Mouse (Mus musculus) lung, postnatal 0 days (tissue): ENCODE data around the gene Gm17018. TPM values are rescaled to one million over a fixed set of nuclear protein-coding genes. Genes with fewer than 3 reads are reported as not detected.

Experiments
- ATAC-seq: fragments of 200-750 bp; cut with Nextera tagmentation; 2 replicates; pipeline ENCODE4 v1.8.0; 2017; ENCODE audit warnings: moderate library complexity
- DNase-seq: peaks from one replicate; pipeline ENCODE4 v3.0.0-alpha.2; 2016; ENCODE audit warnings: low spot score
- H3K27ac ChIP-seq: fragments of 300-500 bp; sonication (generic); 2 replicates; pipeline ENCODE4 v1.5.1; 2014; ENCODE audit warnings: antibody characterized with exemption, mild to moderate bottlenecking, low read length, mixed read lengths
- H3K27me3 ChIP-seq: fragments of 300-500 bp; sonication (generic); replicated peaks from 2 replicates; pipeline ENCODE4 v1.6.1; 2014; ENCODE audit warnings: low read length, mixed read lengths; ENCODE audit not compliant: insufficient read depth
- H3K36me3 ChIP-seq: fragments of 300-500 bp; sonication (generic); 2 replicates; pipeline ENCODE4 v1.6.1; 2014; ENCODE audit warnings: low read length, mixed read lengths; ENCODE audit not compliant: insufficient read depth
- H3K4me1 ChIP-seq: fragments of 300-500 bp; sonication (generic); 2 replicates; pipeline ENCODE4 v1.6.1; 2014; ENCODE audit warnings: antibody characterized with exemption, low read depth, low read length, mixed read lengths; ENCODE audit not compliant: insufficient read depth
- H3K4me2 ChIP-seq: fragments of 300-500 bp; sonication (generic); replicated peaks from 2 replicates; pipeline ENCODE4 v1.6.1; 2014; ENCODE audit warnings: low read depth, mild to moderate bottlenecking, low read length, moderate library complexity, mixed read lengths
- H3K4me3 ChIP-seq: fragments of 300-500 bp; sonication (generic); 2 replicates; pipeline ENCODE4 v1.5.1; 2014; ENCODE audit warnings: low read depth, low read length
- H3K9ac ChIP-seq: fragments of 300-500 bp; sonication (generic); replicated peaks from 2 replicates; pipeline ENCODE4 v1.6.1; 2014; ENCODE audit warnings: low read depth, mild to moderate bottlenecking
- H3K9me3 ChIP-seq: fragments of 300-500 bp; sonication (generic); 2 replicates; pipeline ENCODE4 v1.6.1; 2016; ENCODE audit warnings: low read length, mixed read lengths
- CTCF ChIP-seq: IDR thresholded peaks from 2 replicates; pipeline ENCODE4 v1.5.1; 2016; ENCODE audit warnings: antibody characterized with exemption, mild to moderate bottlenecking
- EP300 ChIP-seq: IDR thresholded peaks from 2 replicates; pipeline ENCODE4 v1.6.1; 2016; ENCODE audit warnings: antibody characterized with exemption, mild to moderate bottlenecking, control low read depth
- WGBS: fragments of 180-500 bp; shearing (Covaris S2); extraction: QIAGEN DNeasy Blood & Tissue Kit; methylation state at CpG from one replicate; pipeline ENCODE4 v1.1.7; 2014; 5-methylcytosine and 5-hydroxymethylcytosine counted together
- polyA plus RNA-seq: library from polyadenylated mRNA; unstranded; fragments of >200 nt; fragmentation: Nextera tagmentation; extraction: Ambion mirVana; gene quantifications from 2 replicates; pipeline ENCODE4 v1.2.1, GENCODE M21; 2015

Gm17018 gene
- polyA plus RNA-seq, 1 experiment from 2014 or later: 40.1 TPM

GRCm38 (mm10) chr19:45535929-45536328 is 24.5 kb upstream of the Gm17018 start:
- Histone ChIP-seq H3K9ac (no peak overlapping the region), H3K4me1 (no peaks in the 10 kb centered on the region), H3K4me2 (no peak overlapping the region), H3K9me3 (no peaks in the 10 kb centered on the region), H3K27me3 (no peaks in the 10 kb centered on the region), H3K27ac (no peak overlapping the region), H3K4me3 (no peak overlapping the region), H3K36me3 (no peaks in the 10 kb centered on the region)
- ATAC-seq (no peak), DNase-seq (no peak)
- 48% methylated on average over 6 of the region's 6 CpGs for WGBS
- TF ChIP-seq EP300: no peak
- TF ChIP-seq CTCF: no peak

- no peak overlapping the region for H3K4me3 ChIP-seq
- no peak overlapping the region for H3K9ac ChIP-seq
- H3K36me3 ChIP-seq: no peaks in the 10 kb centered on the region
- no peak overlapping the region for H3K4me2 ChIP-seq
- no peaks in the 10 kb centered on the region for H3K4me1 ChIP-seq
- no peak overlapping the region for H3K27ac ChIP-seq
- TF ChIP-seq CTCF (peak; percentile 84), EP300 (no peak)
- DNase-seq: peak; percentile 74
- no peaks in the 10 kb centered on the region for H3K9me3 ChIP-seq
- WGBS: 60% methylated on average over 1 of the region's 1 CpGs
- ATAC-seq: peak; percentile 32; the same call in 1 of the 2 replicates
- H3K27me3 ChIP-seq: peaks cover 11% of the 10 kb centered on the region; the same call in 1 of the 2 replicates
These were observed 22.9 kb upstream of the Gm17018 start for GRCm38 (mm10) chr19:45537505-45537904.

GRCm38 (mm10) chr19:45540657-45541408 is 19.6 kb upstream of the Gm17018 start:
- TF ChIP-seq EP300: no peak
- no peak for TF ChIP-seq CTCF
- WGBS: 29% methylated on average over 8 of the region's 8 CpGs
- H3K4me2 ChIP-seq: peak overlapping the region; percentile 56; the same call in 1 of the 2 replicates
- no peak for ATAC-seq
- peaks cover 18% of the 10 kb centered on the region; the same call in 1 of the 2 replicates for H3K27me3 ChIP-seq
- no peaks in the 10 kb centered on the region for H3K36me3 ChIP-seq
- H3K9ac ChIP-seq: no peak overlapping the region
- DNase-seq: no peak
- no peak overlapping the region for H3K27ac ChIP-seq
- no peaks in the 10 kb centered on the region for H3K9me3 ChIP-seq
- H3K4me1 ChIP-seq: no peaks in the 10 kb centered on the region
- H3K4me3 ChIP-seq: no peak overlapping the region

- no peaks in the 10 kb centered on the region for H3K4me1 ChIP-seq
- H3K27ac ChIP-seq: no peak overlapping the region
- DNase-seq (peak; percentile 39), ATAC-seq (peak; percentile 23; the same call in 1 of the 2 replicates)
- WGBS: 4% methylated on average over 17 of the region's 58 CpGs
- peaks cover 18% of the 10 kb centered on the region; the same call in 1 of the 2 replicates for H3K27me3 ChIP-seq
- peak overlapping the region; percentile 56 for H3K4me2 ChIP-seq
- H3K9ac ChIP-seq: no peak overlapping the region
- H3K36me3 ChIP-seq: no peaks in the 10 kb centered on the region
- TF ChIP-seq CTCF (no peak), EP300 (no peak)
- H3K4me3 ChIP-seq: peak overlapping the region; percentile 24
- no peaks in the 10 kb centered on the region for H3K9me3 ChIP-seq
These were observed 18.9 kb upstream of the Gm17018 start for GRCm38 (mm10) chr19:45541409-45542041.

GRCm38 (mm10) chr19:45542061-45542460 is 18.4 kb upstream of the Gm17018 start:
- no peaks in the 10 kb centered on the region for H3K9me3 ChIP-seq
- peak overlapping the region; percentile 24; the same call in 1 of the 2 replicates for H3K4me3 ChIP-seq
- H3K27ac ChIP-seq: no peak overlapping the region
- peak overlapping the region; percentile 56; the same call in 1 of the 2 replicates for H3K4me2 ChIP-seq
- ATAC-seq (no peak), DNase-seq (no peak)
- no peak overlapping the region for H3K9ac ChIP-seq
- peaks cover 18% of the 10 kb centered on the region; the same call in 1 of the 2 replicates for H3K27me3 ChIP-seq
- H3K36me3 ChIP-seq: no peaks in the 10 kb centered on the region
- 28% methylated on average over 3 of the region's 3 CpGs for WGBS
- TF ChIP-seq CTCF (no peak), EP300 (no peak)
- H3K4me1 ChIP-seq: no peaks in the 10 kb centered on the region

- Histone ChIP-seq H3K27me3 (peaks cover 18% of the 10 kb centered on the region; the same call in 1 of the 2 replicates), H3K4me2 (peak overlapping the region; percentile 74), H3K4me1 (no peaks in the 10 kb centered on the region), H3K9me3 (no peaks in the 10 kb centered on the region), H3K36me3 (no peaks in the 10 kb centered on the region), H3K27ac (no peak overlapping the region), H3K9ac (no peak overlapping the region), H3K4me3 (peak overlapping the region; percentile 38)
- TF ChIP-seq EP300: no peak
- TF ChIP-seq CTCF: no peak
- 1% methylated on average over 21 of the region's 26 CpGs for WGBS
- peak; percentile 52 for ATAC-seq
- peak; percentile 38 for DNase-seq
These were observed 16.1 kb upstream of the Gm17018 start for GRCm38 (mm10) chr19:45544152-45544924.
